Mouse (Mus musculus): ENCODE measurements around the gene Washc1. TPM values are rescaled to one million over a fixed set of nuclear protein-coding genes. Genes with fewer than 3 reads are reported as not detected.
"Not testable (repeated sequence)": the region's sequence is repeated elsewhere in the genome, so short reads cannot be mapped to it uniquely, and the experiment has no call there.

Gene Washc1
- polyA plus RNA-seq, 1 experiment from 2014 or later: 47.9 TPM

DNA sequence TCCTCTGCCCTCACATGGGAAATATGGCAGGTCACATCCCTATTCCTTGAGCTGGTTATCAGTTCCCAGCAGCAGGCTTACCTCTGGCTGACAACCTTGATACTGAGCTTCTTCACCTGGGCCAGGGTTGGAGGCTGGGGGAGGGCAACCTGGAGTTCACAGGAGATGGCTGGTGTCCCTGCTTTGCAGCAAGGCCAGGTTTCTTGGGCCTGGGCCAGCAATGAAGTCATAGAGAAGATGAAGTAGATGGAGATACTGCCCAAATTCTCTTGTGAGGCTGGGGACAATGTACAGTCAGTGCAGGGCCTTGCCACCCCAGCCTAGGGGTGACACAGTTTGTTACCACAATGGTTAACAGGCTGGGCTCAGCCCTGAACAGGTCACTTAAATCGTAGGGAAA, 9.4 kb downstream of the Washc1 start:
- Histone ChIP-seq H3K4me3 (no peak overlapping the region), H3K27ac (replicated peaks) (no peak overlapping the region), H3K4me1 (replicated peaks) (peaks cover 7% of the 10 kb centered on the region), H3K9ac (no peak overlapping the region), H3K36me3 (peaks cover 41% of the 10 kb centered on the region), H3K9me3 (no peaks in the 10 kb centered on the region), H3K27me3 (no peaks in the 10 kb centered on the region), H3K4me2 (no peak overlapping the region)
- no peak for ATAC-seq (ENCODE audit: low FRiP score, low read depth)
- WGBS: 81% methylated on average over 1 of the region's 1 CpGs

DNA sequence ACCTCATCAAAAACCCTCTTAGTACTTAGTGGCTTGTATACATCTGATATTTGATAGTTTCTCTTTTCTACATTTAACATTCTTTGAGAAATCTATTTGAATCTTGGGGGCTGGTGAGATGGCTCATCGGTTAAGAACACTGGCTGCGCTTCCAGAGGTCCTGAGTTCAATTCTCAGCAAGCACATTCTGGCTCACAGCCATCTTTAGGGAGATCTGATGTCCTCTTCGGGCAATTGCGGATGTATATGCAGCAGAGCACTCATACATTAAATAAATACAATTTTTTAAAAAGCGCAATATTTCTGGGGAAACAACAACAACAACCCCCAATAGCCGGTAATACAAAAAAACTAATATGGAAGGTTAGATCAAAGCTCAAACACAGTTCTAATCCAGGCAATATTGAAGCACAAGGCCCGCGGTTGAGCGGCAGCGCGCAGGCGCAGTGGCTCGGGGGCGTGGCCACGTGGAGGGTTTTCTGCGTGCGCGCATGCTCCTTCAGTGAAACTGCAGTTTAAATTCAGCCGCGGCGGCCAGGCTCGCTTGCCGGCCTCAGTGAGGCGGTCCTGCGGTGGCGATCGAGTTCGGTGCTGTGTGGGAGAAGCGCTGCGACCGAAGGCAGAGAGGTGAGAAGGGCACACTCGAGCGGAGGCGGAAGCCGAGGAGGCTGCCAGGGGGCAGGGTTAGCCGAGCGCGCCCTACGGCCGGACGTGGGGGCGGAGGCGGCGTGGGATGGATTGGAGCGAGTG, 11.9 kb downstream of the Washc1 start, which contains the start of gene Ddx11:
TSS of gene Ddx11 (plus strand) at position 455 of the 750 bp plus-strand sequence.
- ATAC-seq (ENCODE audit: low FRiP score, low read depth): peak; percentile 86
- WGBS: 4% methylated on average over 45 of the region's 45 CpGs

DNA sequence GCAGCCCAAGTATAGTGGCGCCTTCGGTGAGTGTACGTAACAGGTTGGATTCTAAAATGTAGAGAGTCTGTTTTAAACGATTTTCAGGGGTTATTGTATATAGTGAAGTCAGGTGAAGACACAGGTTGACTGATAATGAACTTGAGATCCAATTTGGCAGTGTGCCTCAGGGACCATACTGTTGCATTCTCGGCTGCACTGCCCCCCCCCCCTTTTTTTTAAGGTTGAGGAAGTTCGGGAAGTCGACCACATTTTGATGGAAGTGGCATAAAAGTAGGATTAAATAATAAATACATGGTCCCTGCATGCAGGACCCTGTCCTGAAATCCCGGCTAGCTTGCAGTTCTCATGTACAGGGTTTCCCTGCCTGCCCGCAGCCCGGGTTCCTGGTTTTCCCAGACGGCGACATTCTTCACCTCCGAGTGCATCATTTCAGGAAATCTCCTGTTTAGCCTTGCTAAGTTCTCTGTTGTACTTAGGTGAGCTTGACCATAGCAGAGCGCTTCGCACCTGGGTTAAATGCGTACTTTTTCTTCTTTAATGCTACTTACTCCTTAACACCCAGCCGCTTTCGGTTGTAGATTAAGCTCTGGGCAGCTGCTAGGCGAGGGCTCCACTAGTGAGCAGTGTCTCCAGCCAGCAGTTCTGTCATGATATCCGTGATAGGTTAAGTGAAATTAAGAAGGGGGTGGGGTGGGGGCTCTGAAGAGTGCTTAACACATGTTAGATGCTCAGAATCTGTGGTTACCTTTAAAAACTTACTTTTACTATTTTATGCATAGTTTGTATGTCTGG, 12.7 kb downstream of the Washc1 start:
- H3K4me2 ChIP-seq: peak overlapping the region; percentile 67
- H3K27me3 ChIP-seq: no peaks in the 10 kb centered on the region
- no peaks in the 10 kb centered on the region for H3K9me3 ChIP-seq
- H3K36me3 ChIP-seq: peaks cover 8% of the 10 kb centered on the region
- H3K27ac ChIP-seq (replicated peaks): no peak overlapping the region
- ATAC-seq (ENCODE audit: low FRiP score, low read depth): no peak; the same call in 1 of the 2 replicates
- peaks cover 7% of the 10 kb centered on the region for H3K4me1 ChIP-seq (replicated peaks)
- H3K4me3 ChIP-seq: peak overlapping the region; percentile 69
- peak overlapping the region; percentile 60 for H3K9ac ChIP-seq
- 2% methylated on average over 20 of the region's 20 CpGs for WGBS

More for the DNA sequence above, 11.9 kb downstream of the Washc1 start, which contains the start of gene Ddx11:
- H3K27ac ChIP-seq (replicated peaks): peak within 1 kb of the TSS; percentile 66
- H3K4me1 ChIP-seq (replicated peaks): peaks cover 7% of the 10 kb centered on the region
- peak within 1 kb of the TSS; percentile 69 for H3K4me3 ChIP-seq
- peak within 1 kb of the TSS; percentile 60 for H3K9ac ChIP-seq
- peak within 1 kb of the TSS; percentile 67 for H3K4me2 ChIP-seq
- H3K36me3 ChIP-seq: peaks cover 16% of the 10 kb centered on the region
- H3K27me3 ChIP-seq: no peaks in the 10 kb centered on the region
- no peaks in the 10 kb centered on the region for H3K9me3 ChIP-seq

DNA sequence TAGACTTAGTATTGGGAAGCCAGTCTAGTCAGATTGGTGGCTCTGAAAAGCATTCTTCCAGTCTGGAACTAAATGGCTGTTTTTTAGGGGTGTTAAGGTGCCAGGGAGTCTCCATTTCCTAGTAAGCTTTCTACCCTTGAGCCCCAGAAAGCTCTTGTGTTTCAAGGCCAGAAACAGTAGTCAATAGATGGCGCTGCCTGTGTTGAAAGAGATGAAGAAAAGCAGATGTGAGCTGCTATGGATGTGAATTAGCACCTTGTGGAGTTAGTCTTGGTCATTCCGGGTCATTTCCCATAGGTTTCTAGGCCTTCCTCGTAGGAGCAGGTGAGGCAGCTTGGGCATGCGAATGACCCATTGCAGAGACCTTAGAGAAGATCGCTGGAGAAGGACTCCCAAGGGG, 13.9 kb downstream of the Washc1 start:
- H3K27ac ChIP-seq (replicated peaks): no peak overlapping the region
- no peak overlapping the region for H3K9ac ChIP-seq
- H3K4me1 ChIP-seq (replicated peaks): peaks cover 7% of the 10 kb centered on the region
- no peaks in the 10 kb centered on the region for H3K36me3 ChIP-seq
- WGBS: 79% methylated on average over 5 of the region's 5 CpGs
- no peak overlapping the region for H3K4me2 ChIP-seq
- H3K4me3 ChIP-seq: no peak overlapping the region
- H3K9me3 ChIP-seq: no peaks in the 10 kb centered on the region
- no peaks in the 10 kb centered on the region for H3K27me3 ChIP-seq
- ATAC-seq (ENCODE audit: low FRiP score, low read depth): no peak

DNA sequence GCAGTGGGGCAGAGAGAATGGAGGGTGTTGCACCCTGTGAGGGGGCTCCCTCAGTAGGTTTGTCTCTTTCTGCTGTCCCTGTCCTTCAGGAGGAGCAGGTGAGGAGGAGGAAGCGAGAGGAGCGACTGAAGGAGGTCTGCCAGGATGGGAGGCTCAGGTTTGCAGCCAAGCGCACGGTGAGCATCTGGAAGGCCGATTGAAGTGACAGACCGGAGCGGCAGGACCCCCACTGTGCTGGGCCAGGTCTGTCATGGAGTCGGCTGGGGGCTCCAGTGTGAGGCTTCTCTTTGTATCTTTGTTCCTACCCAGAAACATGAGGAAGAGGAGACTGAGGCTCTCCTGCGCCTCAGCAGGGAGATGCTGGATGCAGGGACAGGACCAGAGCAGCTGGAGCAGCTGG, 19.0 kb downstream of the Washc1 start:
- no peak overlapping the region for H3K9ac ChIP-seq
- WGBS: 83% methylated on average over 9 of the region's 9 CpGs
- no peaks in the 10 kb centered on the region for H3K27me3 ChIP-seq
- ATAC-seq (ENCODE audit: low FRiP score, low read depth): no peak
- no peak overlapping the region for H3K4me2 ChIP-seq
- H3K9me3 ChIP-seq: no peaks in the 10 kb centered on the region
- H3K4me1 ChIP-seq (replicated peaks): no peaks in the 10 kb centered on the region
- no peak overlapping the region for H3K4me3 ChIP-seq
- H3K27ac ChIP-seq (replicated peaks): no peak overlapping the region
- H3K36me3 ChIP-seq: peaks cover 12% of the 10 kb centered on the region

DNA sequence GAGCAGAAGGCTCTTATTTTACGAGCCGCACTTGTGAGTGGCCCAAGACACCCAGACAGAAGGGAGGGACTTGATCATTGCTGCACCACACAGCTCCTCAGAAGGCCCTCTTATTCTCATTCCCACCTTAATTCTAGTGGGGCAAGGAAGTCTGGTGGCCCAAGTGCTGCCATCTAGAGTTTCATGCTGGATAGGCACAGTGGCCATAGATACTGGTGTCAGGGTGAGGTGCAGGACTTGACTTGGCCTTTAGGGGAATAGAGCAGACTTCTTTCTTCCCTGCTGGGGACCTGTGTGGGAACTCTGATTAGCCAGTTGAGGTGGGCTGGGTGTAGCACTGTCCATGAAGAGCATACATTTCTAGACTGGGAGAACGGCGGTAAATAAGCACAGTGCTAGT, 19.9 kb downstream of the Washc1 start:
- 98% methylated on average over 4 of the region's 4 CpGs for WGBS
- no peaks in the 10 kb centered on the region for H3K9me3 ChIP-seq
- no peaks in the 10 kb centered on the region for H3K4me1 ChIP-seq (replicated peaks)
- H3K27ac ChIP-seq (replicated peaks): no peak overlapping the region
- no peaks in the 10 kb centered on the region for H3K27me3 ChIP-seq
- no peak overlapping the region for H3K9ac ChIP-seq
- H3K4me2 ChIP-seq: no peak overlapping the region
- ATAC-seq (ENCODE audit: low FRiP score, low read depth): no peak
- H3K4me3 ChIP-seq: no peak overlapping the region
- H3K36me3 ChIP-seq: peaks cover 12% of the 10 kb centered on the region

DNA sequence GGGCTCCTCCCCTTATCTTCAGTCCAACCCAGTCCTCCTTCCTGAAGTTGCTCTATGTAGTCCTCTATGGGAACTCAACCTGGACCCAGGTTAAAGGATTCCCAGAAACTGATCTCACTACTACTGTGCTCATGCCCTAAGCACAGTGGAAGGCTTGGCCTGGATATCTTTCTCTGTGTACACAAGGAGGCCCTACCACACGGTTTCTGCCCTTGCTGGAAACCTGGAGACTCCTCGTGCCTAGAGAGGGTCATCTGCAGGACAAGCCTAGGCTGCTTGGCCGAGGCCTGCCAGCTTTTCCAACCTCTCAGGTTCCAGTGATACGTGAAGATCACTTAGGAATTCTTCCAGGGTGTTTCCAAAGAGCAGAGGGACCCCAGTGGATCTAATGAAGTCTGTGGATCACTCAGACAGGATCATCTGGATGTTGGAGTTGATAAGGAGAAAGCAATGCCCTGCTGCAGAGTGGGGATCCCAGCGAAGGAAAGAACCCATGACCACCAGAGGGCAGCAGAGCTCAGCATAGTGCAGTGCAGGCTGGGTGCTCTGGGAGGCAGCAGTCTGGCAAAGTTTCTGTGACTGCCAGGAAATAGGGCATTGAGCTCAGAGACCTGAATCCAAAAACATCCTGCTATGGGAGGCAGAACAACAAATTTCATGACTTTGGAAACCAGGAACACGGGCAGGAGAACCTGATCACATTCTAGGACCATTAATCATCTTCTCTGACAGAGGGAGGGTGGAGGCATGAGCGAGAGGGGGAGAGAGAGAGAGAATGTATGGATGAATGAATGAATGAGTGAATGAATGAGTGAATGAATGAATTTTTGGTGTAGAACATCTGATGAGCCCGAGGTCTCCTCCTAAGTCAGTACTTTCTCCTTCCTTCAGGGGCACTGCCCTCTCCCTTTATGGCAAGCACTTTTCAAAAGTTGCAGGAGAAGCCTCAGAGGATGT, 41.6 kb downstream of the Washc1 start:
- not testable (repeated sequence) for H3K27ac ChIP-seq (replicated peaks); H3K9me3 ChIP-seq; H3K27me3 ChIP-seq; H3K9ac ChIP-seq; H3K4me2 ChIP-seq; H3K4me1 ChIP-seq (replicated peaks); H3K4me3 ChIP-seq; H3K36me3 ChIP-seq
- 72% methylated on average over 5 of the region's 8 CpGs for WGBS
- ATAC-seq (ENCODE audit: low FRiP score, low read depth): peak; percentile 85; the same call in 1 of the 2 replicates

DNA sequence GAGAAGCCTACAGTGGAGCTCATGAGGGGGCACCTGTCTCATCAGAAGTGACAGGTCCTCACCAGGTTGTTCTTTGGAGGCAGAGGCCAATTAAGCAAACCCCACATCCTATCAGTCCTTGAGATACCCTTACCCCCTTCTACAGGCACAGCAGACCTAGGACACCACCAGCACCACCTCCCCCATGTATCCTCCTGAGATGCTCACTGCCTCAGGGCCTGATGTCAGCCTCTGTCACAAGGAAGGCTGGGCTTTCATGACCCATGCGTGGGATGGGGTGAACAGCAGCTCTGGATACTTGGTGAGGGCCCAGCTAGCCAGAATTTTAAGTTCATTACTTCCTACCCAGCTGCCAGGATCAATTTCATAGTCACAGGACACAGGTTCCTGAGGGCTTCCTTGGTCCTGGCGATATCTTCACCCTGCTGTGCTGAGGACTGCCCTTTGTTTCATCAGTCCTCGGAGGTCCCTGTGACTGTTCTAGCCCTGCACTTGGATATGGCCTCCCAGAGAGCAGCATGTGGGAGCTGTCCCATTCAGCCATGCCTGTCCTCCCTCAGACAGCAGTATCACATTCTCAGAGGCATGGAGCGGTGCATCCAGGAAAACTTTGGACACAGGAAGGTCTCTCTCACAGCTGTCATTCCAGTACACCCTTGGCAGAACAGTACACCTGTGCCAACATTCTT, 42.5 kb downstream of the Washc1 start:
- H3K9ac ChIP-seq; H3K27me3 ChIP-seq; ATAC-seq (ENCODE audit: low FRiP score, low read depth); H3K9me3 ChIP-seq; H3K27ac ChIP-seq (replicated peaks); H3K36me3 ChIP-seq; H3K4me2 ChIP-seq; H3K4me3 ChIP-seq; H3K4me1 ChIP-seq (replicated peaks): not testable (repeated sequence)
- 87% methylated on average over 4 of the region's 4 CpGs for WGBS

DNA sequence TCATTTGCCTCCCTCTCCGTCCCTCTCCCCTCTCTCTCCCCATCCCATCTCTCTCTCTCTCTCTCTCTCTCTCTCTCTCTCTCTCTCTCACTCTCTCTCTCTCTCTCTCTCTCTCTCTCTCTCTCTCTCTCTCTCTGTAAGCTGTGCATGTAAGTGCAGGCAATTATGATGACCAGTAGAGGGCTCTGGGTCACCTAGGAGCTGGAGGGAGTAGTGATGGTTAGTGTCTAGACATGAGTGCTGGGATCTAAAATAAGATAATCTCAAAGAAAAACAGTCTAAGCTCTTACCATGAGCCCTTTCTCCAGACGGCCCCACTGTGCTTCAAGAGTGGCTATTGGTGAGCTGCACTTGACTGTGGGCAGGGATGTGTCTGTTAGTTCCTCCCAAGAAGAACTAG, 43.5 kb downstream of the Washc1 start:
- Histone ChIP-seq H3K27me3 (no peaks in the 10 kb centered on the region), H3K9ac (no peak overlapping the region), H3K9me3 (no peaks in the 10 kb centered on the region), H3K4me3 (no peak overlapping the region), H3K4me1 (replicated peaks) (no peaks in the 10 kb centered on the region), H3K4me2 (no peak overlapping the region), H3K27ac (replicated peaks) (no peak overlapping the region), H3K36me3 (no peaks in the 10 kb centered on the region)
- 73% methylated on average over 2 of the region's 2 CpGs for WGBS
- ATAC-seq (ENCODE audit: low FRiP score, low read depth): no peak

DNA sequence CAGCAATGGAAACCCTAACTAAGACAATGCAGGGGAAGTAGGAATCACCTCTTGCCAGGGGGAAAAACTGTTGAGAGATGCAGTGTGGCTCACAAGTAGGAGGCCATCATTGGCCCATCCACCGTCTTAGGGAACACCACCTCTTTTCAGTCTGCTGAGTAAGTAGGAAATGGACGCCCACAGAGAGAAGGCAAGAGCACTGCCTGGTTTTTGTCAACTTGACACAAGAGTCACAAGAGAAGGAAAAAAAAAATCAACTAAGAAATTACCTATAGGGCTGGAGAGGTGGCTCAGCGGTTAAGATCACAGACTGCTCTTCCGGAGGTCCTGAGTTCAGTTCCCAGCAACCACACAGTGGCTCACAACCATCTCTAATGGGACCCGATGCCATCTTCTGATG, 46.9 kb downstream of the Washc1 start:
- Histone ChIP-seq H3K27ac (replicated peaks) (no peak overlapping the region), H3K4me1 (replicated peaks) (no peaks in the 10 kb centered on the region), H3K9me3 (no peaks in the 10 kb centered on the region), H3K27me3 (no peaks in the 10 kb centered on the region), H3K9ac (no peak overlapping the region), H3K4me3 (no peak overlapping the region), H3K4me2 (no peak overlapping the region), H3K36me3 (no peaks in the 10 kb centered on the region)
- no peak for ATAC-seq (ENCODE audit: low FRiP score, low read depth)
- WGBS: 94% methylated on average over 5 of the region's 5 CpGs

DNA sequence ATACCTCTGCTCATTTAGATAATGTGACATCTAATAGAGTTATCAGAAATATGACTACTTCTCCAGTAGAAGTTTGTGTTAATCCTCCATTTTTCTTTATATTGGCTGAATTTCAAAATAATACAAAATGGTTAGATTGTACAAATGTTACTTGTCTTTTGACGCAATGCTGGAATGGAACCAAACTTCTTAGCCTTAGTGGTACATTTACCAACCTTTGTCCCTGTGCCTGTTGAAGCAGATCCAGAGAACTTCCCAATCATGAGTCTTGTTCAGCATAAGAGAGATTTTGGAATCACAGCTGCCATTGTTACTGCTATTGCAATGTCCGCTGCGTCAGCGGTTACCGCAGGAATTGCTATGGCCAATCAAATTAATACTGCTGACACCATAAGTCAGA, 55.8 kb downstream of the Washc1 start:
- not testable (repeated sequence) for H3K4me3 ChIP-seq; H3K27ac ChIP-seq (replicated peaks); ATAC-seq (ENCODE audit: low FRiP score, low read depth); H3K9me3 ChIP-seq; H3K4me1 ChIP-seq (replicated peaks); H3K36me3 ChIP-seq; H3K27me3 ChIP-seq; H3K9ac ChIP-seq; H3K4me2 ChIP-seq
- 95% methylated on average over 5 of the region's 5 CpGs for WGBS
